Mouse (Mus musculus) adrenal gland, postnatal 36 days (tissue): Measurements from ENCODE around the gene Fhit. TPM values are rescaled to one million over a fixed set of nuclear protein-coding genes. Genes with fewer than 3 reads are reported as not detected.

Experiments
- DNase-seq, 2 experiments: peaks; one replicate each; pipeline ENCODE4 v3.0.0; 2021; ENCODE audit warnings: mixed read lengths in 1 of 2
- total RNA-seq, 2 experiments: library from RNA; stranded (reverse); gene quantifications; 2 replicates each; pipeline ENCODE4 v1.2.3; 2021

Gene Fhit
- total RNA-seq, 2 experiments from 2014 or later: 10.9 to 12.9 TPM

GRCm38 (mm10) chr14:10363306-10363705 lies 798.5 kb downstream of the Fhit start:
- no peak for DNase-seq

GRCm38 (mm10) chr14:10345905-10346304 lies 815.9 kb downstream of the Fhit start:
- DNase-seq: no peak

GRCm38 (mm10) chr14:10344064-10344463 lies 817.8 kb downstream of the Fhit start:
- no peak for DNase-seq

DNA sequence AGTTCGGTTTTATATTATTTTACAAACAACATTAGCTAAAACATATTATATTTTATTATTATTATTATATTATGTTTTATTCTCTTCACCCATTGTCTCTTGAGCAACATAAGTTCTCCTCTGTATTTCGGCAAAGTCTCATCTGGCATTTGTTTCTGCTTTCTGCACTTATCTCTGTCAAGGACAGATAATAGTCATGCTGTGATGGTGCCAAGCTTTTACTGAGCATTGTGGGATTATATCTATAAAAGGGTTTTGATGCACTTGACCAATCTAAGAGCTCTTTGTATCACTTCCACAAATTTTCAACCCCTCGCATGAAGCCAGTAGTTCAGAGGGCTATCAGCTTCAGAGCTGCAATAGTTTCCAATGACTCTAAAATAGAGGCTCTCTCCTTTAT lies 845.1 kb downstream of the Fhit start:
- DNase-seq: peak in 1 of 2 experiments; percentile 8

DNA sequence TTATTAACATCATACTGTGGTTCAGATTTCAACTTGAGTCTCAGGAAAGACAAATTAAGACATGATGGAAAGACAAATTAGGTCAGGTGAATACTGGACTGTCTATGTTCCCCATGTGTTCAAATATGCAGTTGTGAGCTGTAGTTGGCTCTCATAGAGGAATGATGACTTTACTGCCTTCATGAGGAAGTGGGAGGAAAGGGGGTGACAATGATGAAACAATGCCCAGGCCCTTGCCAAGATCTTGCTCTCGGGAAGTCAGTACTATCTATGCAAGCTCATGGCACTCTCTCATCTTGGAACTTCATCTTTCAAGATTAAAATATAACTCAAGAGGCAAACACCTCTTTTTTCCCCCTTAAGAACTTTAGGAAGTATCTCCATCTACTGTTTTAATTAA lies 849.6 kb downstream of the Fhit start:
- no peak for DNase-seq

GRCm38 (mm10) chr14:10305286-10305685 lies 856.5 kb downstream of the Fhit start:
- no peak for DNase-seq

DNA sequence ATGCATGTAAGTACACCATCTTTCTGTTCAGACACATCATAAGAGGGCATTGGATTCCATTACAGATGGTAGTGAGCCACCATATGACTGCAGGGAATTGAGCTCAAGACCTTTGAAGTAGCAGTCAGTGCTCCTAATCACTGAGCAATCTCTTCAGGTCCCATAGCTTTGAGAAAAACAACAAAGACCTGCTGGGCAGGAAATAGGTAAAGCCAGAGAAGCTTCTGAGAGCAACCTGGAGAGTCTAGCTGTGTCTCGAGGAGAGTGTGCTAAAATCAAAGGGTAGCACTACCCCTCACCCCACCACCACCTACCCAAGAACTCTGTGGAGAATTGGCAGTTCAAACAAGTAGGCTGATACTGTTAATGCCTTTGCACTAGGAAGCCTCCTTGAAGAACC lies 860.3 kb downstream of the Fhit start:
- DNase-seq: no peak

DNA sequence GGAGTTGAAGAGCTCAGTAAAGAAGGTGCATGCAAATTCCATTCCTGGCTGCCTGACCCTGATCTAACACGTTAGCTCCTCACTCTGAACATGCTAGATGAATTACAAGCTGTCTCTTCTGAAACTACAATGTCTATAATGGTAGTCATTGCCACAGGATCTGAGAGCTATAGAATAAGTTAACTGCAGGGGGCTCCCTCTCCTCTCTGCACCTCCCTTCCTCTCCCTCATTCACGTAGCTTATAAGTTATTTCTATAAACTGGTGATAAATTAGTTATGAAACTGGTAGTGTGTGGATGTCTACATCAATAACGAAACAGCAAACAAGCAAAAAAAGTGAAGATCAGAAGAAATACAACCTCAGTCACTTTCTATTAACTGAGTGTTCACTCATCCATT lies 860.9 kb downstream of the Fhit start:
- DNase-seq: no peak

DNA sequence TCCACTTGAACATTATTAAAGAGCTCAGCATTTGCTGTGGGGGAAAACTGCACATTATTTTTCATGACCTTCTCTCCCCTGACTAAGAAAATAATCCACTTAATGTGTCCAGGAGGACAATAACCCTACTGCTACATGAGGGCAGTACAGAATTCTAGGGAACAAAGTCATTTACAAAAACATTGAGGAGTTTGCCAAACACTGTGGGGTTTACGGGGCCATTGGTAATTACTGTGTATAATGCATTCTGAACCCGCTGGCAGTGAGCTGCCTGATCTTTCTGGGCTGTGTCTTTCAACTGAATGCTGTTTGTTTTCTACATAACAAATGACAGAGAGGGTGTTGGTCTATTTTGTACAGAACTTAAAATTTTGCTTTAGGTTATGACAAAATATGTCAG lies 862.8 kb downstream of the Fhit start:
- DNase-seq: no peak

DNA sequence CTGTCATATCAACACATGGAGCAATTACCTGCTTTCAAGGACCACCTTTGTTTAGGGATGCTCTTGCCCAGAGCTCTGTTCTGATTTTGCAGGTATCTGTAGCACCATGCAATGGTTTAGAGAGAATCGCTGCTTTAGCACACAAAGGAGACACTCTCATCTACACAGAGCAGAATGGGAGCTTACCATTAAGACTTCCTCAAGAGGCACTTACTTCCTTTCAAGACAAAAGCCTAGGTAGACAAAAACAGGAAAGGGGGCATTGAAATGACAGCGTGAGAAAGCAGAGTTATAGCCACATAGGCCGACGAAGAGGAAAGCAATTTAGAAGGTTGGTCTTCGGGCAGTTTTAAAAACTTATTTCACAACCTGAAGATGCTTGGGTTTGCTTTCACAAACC lies 872.8 kb downstream of the Fhit start:
- DNase-seq: no peak

DNA sequence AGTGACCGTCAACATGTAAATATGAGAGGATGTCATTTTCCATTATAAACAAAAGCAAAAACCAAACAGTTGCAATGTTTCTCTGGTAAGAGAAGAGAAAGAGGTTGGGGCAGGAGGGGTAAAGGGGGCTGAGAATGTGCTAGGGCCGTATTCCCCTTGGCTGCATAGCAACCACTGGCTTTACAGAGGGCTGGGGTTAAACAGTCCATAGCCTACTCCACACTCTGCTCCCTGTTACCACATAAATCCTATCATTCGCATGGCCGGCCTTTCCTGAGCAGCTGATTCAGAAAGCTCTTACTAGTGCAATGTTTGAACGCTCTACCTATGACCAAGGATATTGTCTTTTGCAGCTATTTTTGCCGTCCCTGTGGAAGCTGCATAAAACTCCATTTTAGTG lies 875.8 kb downstream of the Fhit start:
- DNase-seq: no peak

GRCm38 (mm10) chr14:10228708-10229107 lies 933.1 kb downstream of the Fhit start:
- no peak for DNase-seq

DNA sequence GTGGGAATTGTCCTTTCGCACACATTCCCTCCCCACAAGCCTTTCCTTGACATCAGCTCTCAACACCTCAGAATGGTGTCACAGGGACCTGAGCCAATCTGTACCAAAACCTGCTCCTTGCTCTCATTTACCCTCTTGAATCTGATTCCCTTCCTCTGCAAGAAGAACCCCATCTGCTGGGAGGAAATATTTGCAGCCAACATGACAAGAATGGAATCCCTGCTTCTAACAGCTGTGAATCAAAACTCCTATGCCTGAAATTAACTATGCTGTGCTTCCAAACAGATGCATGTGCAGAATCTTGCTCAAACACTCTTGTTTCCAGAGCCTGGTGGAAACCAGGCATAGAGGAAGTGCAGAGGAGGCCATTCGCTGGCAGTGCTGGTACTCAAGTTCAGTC lies 940.0 kb downstream of the Fhit start:
- no peak for DNase-seq

DNA sequence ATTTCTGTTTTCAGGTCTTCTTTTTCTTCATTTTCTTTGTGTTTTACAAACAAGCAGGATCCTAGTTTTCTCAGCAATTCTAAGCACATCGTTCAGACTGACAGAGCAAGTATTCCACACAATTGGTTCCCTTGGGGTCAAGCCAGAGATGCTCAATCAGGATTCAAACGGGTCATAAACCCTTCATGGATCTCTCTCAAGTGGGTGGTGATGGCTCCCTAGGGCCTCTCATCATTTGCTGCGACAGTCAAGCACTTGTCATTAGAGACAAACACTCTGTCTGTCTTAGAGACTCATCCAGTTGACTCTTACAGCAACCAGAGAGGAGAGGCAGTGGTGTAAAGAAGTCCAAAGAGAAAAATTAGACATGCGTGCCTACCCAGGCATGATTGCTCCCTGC lies 948.6 kb downstream of the Fhit start:
- no peak for DNase-seq

DNA sequence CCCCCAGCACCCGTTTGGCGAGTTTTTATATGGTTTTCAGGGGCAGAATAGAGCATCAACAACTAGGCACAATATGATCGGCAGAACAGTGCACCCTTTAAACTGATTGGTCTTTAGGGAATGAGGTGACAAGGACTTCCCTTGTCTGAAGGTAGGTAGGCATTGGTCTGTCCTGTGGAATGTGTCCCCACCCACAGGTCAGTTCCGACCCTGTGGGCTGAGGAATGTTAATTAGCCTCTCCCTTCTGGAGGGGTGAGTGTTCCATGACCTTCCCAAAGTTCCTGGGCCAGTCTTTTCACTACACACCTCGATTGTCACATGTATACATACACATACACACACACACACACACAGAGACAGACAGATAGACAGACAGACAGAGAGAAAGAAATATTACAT lies 950.7 kb downstream of the Fhit start:
- DNase-seq: no peak

DNA sequence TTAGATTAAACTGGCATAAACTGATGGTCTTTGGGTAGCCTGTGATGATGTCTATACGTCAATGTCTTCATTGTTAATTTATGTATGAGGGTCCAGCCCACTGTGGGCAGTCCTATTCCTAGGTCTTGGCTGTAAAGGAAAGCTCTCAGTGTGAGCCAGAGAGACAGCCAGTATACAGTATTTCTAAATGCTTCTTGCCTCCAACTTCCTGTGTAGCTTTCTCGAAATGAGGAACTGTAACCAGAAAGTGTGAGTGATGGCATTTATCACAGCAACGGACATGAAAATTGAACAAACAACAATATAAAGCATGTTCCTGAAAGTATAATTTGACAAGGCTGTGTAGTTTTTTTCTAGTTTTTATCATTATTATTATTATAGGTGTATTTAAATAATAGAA lies 952.8 kb downstream of the Fhit start:
- DNase-seq: no peak

- DNase-seq: no peak
These were observed 956.1 kb downstream of the Fhit start for GRCm38 (mm10) chr14:10205699-10206098.

DNA sequence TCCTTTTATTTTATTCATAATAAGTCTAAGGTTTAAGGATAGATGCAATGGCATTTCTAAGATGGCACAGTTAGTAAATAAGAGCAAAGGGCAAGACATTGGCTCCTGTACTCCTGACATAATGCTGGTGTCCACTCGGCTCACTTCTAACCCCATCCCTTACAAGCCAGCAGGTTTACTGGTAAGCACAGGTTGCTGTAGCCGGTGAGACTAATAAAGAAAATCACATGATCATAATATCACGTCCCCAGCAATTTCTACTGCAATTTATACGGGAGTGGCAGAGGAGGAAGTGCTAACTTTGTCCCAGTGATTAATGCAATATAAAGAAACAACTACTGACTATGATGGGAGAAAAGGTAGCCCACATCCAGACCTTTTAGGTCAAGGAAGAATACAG lies 956.5 kb downstream of the Fhit start:
- no peak for DNase-seq

- no peak for DNase-seq
These were observed 967.7 kb downstream of the Fhit start for GRCm38 (mm10) chr14:10194130-10194529.

DNA sequence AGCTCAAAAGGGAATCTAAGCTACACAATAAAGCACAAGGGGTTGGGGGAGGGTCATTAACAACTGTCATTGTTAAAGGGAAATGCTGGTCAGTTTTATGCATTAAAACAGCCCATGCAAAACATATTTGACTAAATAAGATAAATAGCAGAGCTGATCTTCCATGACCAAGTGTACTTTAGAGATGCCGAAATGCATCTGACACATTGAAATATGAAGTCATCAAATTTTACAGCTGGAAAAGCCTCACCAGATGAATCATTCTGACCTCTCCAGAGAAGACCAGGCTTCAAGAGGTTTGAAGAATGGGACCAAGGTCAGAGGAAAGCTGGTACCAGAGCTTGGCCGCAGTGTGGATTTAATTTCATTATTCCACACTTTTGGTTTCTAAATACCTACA lies 990.1 kb downstream of the Fhit start:
- peak; percentile 27 for DNase-seq

DNA sequence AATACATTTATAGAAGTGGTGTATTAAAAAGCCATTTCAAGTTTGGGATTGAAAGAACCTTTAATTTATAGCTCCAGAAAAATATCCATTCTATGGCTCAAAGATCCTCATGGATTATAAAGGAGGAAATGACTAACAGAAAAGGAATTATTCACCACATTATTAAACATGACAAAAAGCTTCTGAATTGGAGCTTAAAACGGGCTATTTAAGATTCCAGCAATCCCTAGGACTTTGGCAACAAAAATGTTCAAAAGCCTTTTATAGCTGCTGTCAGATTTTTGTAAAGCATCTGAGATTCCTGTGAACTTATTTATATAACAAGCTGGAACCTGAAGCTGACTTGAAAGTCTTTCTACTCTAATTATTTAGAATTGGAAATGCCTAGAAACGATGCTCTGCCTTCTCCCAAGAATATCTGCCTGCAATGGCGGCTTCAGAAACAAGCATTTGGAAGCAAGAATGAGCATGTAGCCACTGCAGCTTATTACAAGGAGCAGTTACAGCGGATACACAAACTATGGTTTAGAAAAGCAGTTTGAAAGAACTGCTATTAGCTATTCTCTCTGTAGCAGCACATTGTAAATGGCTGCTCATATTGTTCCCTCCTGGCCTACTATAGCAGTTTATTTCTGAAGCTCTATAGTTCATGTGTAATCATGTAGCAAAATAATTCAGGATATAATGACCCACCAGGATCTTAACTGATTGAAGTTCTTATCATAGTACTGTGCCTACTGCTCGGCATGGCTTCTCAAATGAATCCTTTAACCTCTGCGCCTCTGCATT lies 995.0 kb downstream of the Fhit start:
- no peak for DNase-seq

- DNase-seq: no peak
These were observed 1012.0 kb downstream of the Fhit start for GRCm38 (mm10) chr14:10149872-10150271.

DNA sequence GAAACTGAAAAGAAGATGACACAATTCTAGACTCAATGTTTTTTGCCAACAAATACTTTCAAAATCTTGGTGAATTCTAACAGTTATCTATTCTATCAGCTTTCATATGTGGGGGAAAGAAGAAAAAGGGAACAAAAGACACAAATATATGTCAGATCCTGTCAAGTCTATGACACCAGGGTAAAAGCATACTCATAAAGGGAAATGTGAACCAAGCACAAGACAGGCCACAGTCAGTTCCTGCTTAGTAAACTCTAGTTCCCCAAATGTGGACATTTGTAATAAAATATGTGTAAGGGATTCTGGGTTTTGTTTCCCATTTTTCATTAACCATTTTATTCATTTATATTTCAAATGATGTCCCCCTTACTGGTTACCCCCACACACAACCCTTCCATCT lies 1022.5 kb downstream of the Fhit start:
- no peak for DNase-seq

DNA sequence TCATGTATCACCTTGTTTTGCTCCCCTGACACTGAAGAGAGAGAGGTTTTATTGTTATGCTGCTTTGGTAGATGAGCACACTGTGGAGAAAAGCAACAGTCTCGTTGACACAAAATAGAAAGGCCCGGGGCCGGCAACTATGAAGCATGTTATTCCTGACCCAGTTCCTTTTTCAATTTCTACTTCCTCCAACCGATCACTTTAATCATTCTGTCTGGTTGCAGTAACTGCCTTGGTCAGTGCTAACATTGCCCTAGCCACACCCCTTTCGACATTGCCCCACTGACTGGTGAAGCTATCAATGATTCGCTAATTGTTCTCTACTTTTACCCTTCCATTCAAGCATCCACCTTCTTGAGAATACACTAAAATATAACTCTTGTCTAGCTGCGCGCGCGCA lies 1028.0 kb downstream of the Fhit start:
- DNase-seq: no peak

DNA sequence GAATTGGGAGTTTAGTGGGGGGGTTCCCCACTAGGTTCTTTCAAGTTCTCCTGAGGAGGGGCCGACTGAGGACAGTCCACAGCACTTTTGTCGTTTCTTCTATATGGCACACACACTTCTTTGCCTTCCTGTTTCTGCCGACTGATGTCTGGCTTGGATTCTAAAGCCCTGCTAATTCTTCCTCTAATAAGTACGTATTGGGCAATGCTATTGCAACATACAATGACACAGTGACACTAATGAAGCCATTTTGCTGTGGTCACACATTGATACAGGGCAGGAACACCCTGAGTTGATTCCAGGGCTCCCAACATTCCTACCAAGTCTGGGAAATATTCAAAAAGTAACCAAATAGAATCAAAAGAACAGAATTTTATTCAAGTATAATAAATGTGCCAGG lies 1032.2 kb downstream of the Fhit start:
- no peak for DNase-seq
